Mouse (Mus musculus) heart, adult 2 months (tissue): ENCODE results near the gene Sbk1.

Experiments
- CTCF ChIP-seq: fragments of 200-600 bp; IDR thresholded peaks from 2 replicates; pipeline ENCODE4 v1.8.1; 2022; ENCODE audit warnings: antibody characterized with exemption, mild to moderate bottlenecking, moderate library complexity
- EP300 ChIP-seq: fragments of 200-500 bp; IDR thresholded peaks from 2 replicates; pipeline ENCODE4 v1.6.1; 2011; ENCODE audit warnings: low read depth, low read length, control low read depth; ENCODE audit not compliant: insufficient read depth
- POLR2A ChIP-seq: fragments of 200-500 bp; IDR thresholded peaks from 2 replicates; pipeline ENCODE4 v1.6.1; 2011; ENCODE audit warnings: mild to moderate bottlenecking, low read depth, low read length, control low read depth; ENCODE audit not compliant: insufficient read depth

- TF ChIP-seq CTCF, result no peak
- no peak for TF ChIP-seq EP300
- TF ChIP-seq POLR2A, result no peak
Observed at GRCm38 (mm10) chr7:126240814-126241360, 31.5 kb upstream of the Sbk1 start.
